Mouse (Mus musculus) adrenal gland, postnatal 36 days (tissue): ENCODE results near the gene Prss45. TPM values are rescaled to one million over a fixed set of nuclear protein-coding genes. Genes with fewer than 3 reads are reported as not detected.

Experiments
- DNase-seq, 2 experiments: peaks; one replicate each; pipeline ENCODE4 v3.0.0; 2021; ENCODE audit warnings: mixed read lengths in 1 of 2
- total RNA-seq, 2 experiments: library from RNA; stranded (reverse); gene quantifications; 2 replicates each; pipeline ENCODE4 v1.2.3; 2021

The Prss45 gene
- total RNA-seq, 2 experiments from 2014 or later, result not detected

GRCm38 (mm10) chr9:110858523-110858922 lies 24.1 kb downstream of the Prss45 start:
- no peak for DNase-seq

GRCm38 (mm10) chr9:110858967-110859596 lies 24.7 kb downstream of the Prss45 start:
- DNase-seq, result no peak

- peak; percentile 62 to 65 for DNase-seq
These were observed 36.6 kb downstream of the Prss45 start for GRCm38 (mm10) chr9:110871030-110871429.

GRCm38 (mm10) chr9:110873681-110874659 lies 39.6 kb downstream of the Prss45 start:
- peak; percentile 61 to 72 for DNase-seq

GRCm38 (mm10) chr9:110874660-110875191 lies 40.3 kb downstream of the Prss45 start:
- no peak for DNase-seq

GRCm38 (mm10) chr9:110875288-110875695 lies 40.9 kb downstream of the Prss45 start:
- peak in 1 of 2 experiments; percentile 28 for DNase-seq

GRCm38 (mm10) chr9:110877353-110877752 lies 43.0 kb downstream of the Prss45 start:
- peak; percentile 25 to 37 for DNase-seq

- DNase-seq, result peak; percentile 69 to 86
These were observed 43.5 kb downstream of the Prss45 start for GRCm38 (mm10) chr9:110877888-110878287.

GRCm38 (mm10) chr9:110879191-110879920 lies 45.0 kb downstream of the Prss45 start, which contains the start of gene Als2cl:
Gene Als2cl, plus strand, starts transcription at chr9:110879870.
- peak; percentile 48 to 72 for DNase-seq

GRCm38 (mm10) chr9:110879998-110880561 lies 45.7 kb downstream of the Prss45 start, which contains the start of gene Tmie:
Gene Tmie, minus strand, starts transcription at chr9:110880113.
- DNase-seq, result peak; percentile 85 to 92

GRCm38 (mm10) chr9:110880772-110881171 lies 46.4 kb downstream of the Prss45 start:
- peak; percentile 43 to 54 for DNase-seq

- DNase-seq, result peak; percentile 35 to 39
These were observed 47.6 kb downstream of the Prss45 start for GRCm38 (mm10) chr9:110881953-110882352.

- DNase-seq, result no peak
These were observed 53.3 kb downstream of the Prss45 start for GRCm38 (mm10) chr9:110887388-110888303.

GRCm38 (mm10) chr9:110888935-110889334 lies 54.5 kb downstream of the Prss45 start:
- DNase-seq, result no peak

- no peak for DNase-seq
These were observed 55.8 kb downstream of the Prss45 start for GRCm38 (mm10) chr9:110890026-110890783.
